31 mouse cellular contexts compared by ENCODE assay signal in genomic region chr1:91572458-91572857, GRCm38 (mm10).
"Had no signal": no experiment of that assay in that cellular context is flagged by ENCODE, and none has a peak within 500 bp of the region (broad histone marks: within the 10 kb centered on the region; RNA-seq: fewer than 3 reads in every experiment).

No protein-coding gene starts in this region.

- H3K4me2 ChIP-seq: limb, embryonic 12.5 days; limb, embryonic 13.5 days; limb, embryonic 15.5 days; liver, embryonic 11.5 days; liver, embryonic 12.5 days; liver, embryonic 13.5 days; liver, embryonic 15.5 days; lung, embryonic 14.5 days; lung, embryonic 15.5 days; midbrain, embryonic 11.5 days; midbrain, embryonic 12.5 days; midbrain, embryonic 13.5 days; midbrain, embryonic 15.5 days; neural tube, embryonic 12.5 days; neural tube, embryonic 13.5 days had no signal

- H3K36me3 ChIP-seq: limb, embryonic 12.5 days; limb, embryonic 13.5 days; limb, embryonic 15.5 days; liver, embryonic 12.5 days; liver, embryonic 13.5 days; liver, embryonic 15.5 days; lung, embryonic 15.5 days; midbrain, embryonic 10.5 days; midbrain, embryonic 12.5 days; midbrain, embryonic 13.5 days; midbrain, embryonic 15.5 days; neural tube, embryonic 12.5 days; neural tube, embryonic 13.5 days had no signal

- H3K4me1 ChIP-seq: liver, embryonic 12.5 days; liver, embryonic 13.5 days; liver, embryonic 15.5 days; lung, embryonic 15.5 days; midbrain, embryonic 10.5 days; midbrain, embryonic 12.5 days; midbrain, embryonic 13.5 days; midbrain, embryonic 15.5 days; neural tube, embryonic 12.5 days; neural tube, embryonic 13.5 days had no signal

- H3K4me3 ChIP-seq: left cerebral cortex, adult 2 months; limb, embryonic 12.5 days; limb, embryonic 13.5 days; limb, embryonic 15.5 days; liver, embryonic 12.5 days; liver, embryonic 13.5 days; liver, embryonic 15.5 days; lung, embryonic 15.5 days; midbrain, embryonic 10.5 days; midbrain, embryonic 12.5 days; midbrain, embryonic 13.5 days; midbrain, embryonic 15.5 days; myocyte; neural tube, embryonic 12.5 days; neural tube, embryonic 13.5 days had no signal

- ATAC-seq: liver, embryonic 12.5 days; lung, postnatal 0 days; midbrain, embryonic 13.5 days; midbrain, embryonic 15.5 days; midbrain, embryonic 16.5 days had no signal

- DNase-seq: left cerebral cortex, postnatal 4 days; liver; liver, embryonic 13.5 days; lung, adult 18-20 months; lung, adult 2 months; lung, embryonic 14.5 days; lung, postnatal 10 days; lung, postnatal 14 days; lung, postnatal 36 days; lung, postnatal 4 days; midbrain, embryonic 14.5 days had no signal

- H3K27ac ChIP-seq: left cerebral cortex, adult 2 months; limb, embryonic 12.5 days; limb, embryonic 13.5 days; limb, embryonic 15.5 days; liver, embryonic 12.5 days; liver, embryonic 13.5 days; liver, embryonic 14.5 days; liver, embryonic 15.5 days; lung, embryonic 15.5 days; macrophage; midbrain, embryonic 10.5 days; midbrain, embryonic 12.5 days; midbrain, embryonic 13.5 days; midbrain, embryonic 15.5 days; neural tube, embryonic 12.5 days; neural tube, embryonic 13.5 days had no signal

- H3K9me3 ChIP-seq: limb, embryonic 12.5 days; limb, embryonic 13.5 days; limb, embryonic 15.5 days; liver, embryonic 12.5 days; liver, embryonic 13.5 days; liver, embryonic 15.5 days; lung, embryonic 15.5 days; midbrain, embryonic 10.5 days; midbrain, embryonic 12.5 days; midbrain, embryonic 13.5 days; midbrain, embryonic 15.5 days; neural tube, embryonic 12.5 days; neural tube, embryonic 13.5 days had no signal

- H3K9ac ChIP-seq: limb, embryonic 12.5 days; limb, embryonic 13.5 days; limb, embryonic 15.5 days; liver, embryonic 12.5 days; liver, embryonic 13.5 days; liver, embryonic 14.5 days; liver, embryonic 15.5 days; lung, embryonic 14.5 days; lung, embryonic 15.5 days; midbrain, embryonic 12.5 days; midbrain, embryonic 13.5 days; midbrain, embryonic 15.5 days; neural tube, embryonic 12.5 days; neural tube, embryonic 13.5 days had no signal

- H3K27me3 ChIP-seq: limb, embryonic 12.5 days; limb, embryonic 15.5 days; liver, embryonic 12.5 days; liver, embryonic 13.5 days; lung, embryonic 15.5 days; midbrain, embryonic 12.5 days; midbrain, embryonic 13.5 days; midbrain, embryonic 15.5 days; neural tube, embryonic 12.5 days; neural tube, embryonic 13.5 days had no signal
